Mouse (Mus musculus): ENCODE results near the gene 5730596B20Rik.

DNA sequence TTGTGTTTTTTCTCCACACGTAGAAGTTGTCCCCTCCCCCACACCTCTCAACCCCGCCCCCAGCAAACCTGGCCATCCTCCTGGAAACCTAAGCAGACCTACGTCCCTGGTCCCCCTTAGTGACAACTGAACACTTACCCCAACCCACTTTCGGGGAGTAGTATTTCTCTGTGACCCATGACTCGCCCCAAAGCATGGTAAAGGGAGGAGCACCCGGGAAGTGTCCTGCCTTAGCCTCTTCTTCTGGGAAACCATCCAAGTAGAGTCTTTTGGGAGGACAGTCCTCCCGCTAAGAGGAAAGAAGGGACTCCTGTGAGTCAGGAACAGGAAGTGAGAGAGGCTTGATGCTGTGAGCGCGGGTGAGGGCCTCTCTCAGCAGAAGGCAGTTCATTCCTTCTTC lies 17.3 kb upstream of the 5730596B20Rik start:
- TF ChIP-seq CTCF (IDR thresholded peaks at IDR 0.05; ENCODE audit: borderline replicate concordance, extremely low read depth, insufficient read depth, insufficient read length) (no peak), POLR2A (IDR thresholded peaks at IDR 0.05; ENCODE audit: borderline replicate concordance, extremely low read depth, insufficient read depth, insufficient read length, poor library complexity, severe bottlenecking) (no peak)
